Mouse (Mus musculus) liver, embryonic 13.5 days (tissue): ENCODE data around the gene Rtn4rl1. TPM values are rescaled to one million over a fixed set of nuclear protein-coding genes. Genes with fewer than 3 reads are reported as not detected.

ENCODE experiments used
- ATAC-seq: fragments of 200-750 bp; cut with Nextera tagmentation; 2 replicates; pipeline ENCODE4 v1.8.0; 2017; ENCODE audit warnings: low read depth, mild to moderate bottlenecking, moderate number of reproducible peaks, moderate library complexity
- DNase-seq: peaks from one replicate; pipeline ENCODE4 v3.0.0; 2022
- H3K27ac ChIP-seq: fragments of 300-500 bp; sonication (generic); 2 replicates; pipeline ENCODE4 v1.5.1; 2015; ENCODE audit warnings: moderate library complexity, mild to moderate bottlenecking, inconsistent platforms
- H3K27me3 ChIP-seq: fragments of 300-500 bp; sonication (generic); 2 replicates; pipeline ENCODE4 v1.6.1; 2015; ENCODE audit warnings: mild to moderate bottlenecking, inconsistent platforms
- H3K36me3 ChIP-seq: fragments of 300-500 bp; sonication (generic); 2 replicates; pipeline ENCODE4 v1.6.1; 2015; ENCODE audit warnings: mild to moderate bottlenecking, inconsistent platforms
- H3K4me1 ChIP-seq: fragments of 300-500 bp; sonication (generic); replicated peaks from 2 replicates; pipeline ENCODE4 v1.6.1; 2015; ENCODE audit warnings: inconsistent platforms
- H3K4me2 ChIP-seq: fragments of 300-500 bp; sonication (generic); 2 replicates; pipeline ENCODE4 v1.6.1; 2015; ENCODE audit warnings: inconsistent platforms, mild to moderate bottlenecking, moderate library complexity
- H3K4me3 ChIP-seq: fragments of 300-500 bp; sonication (generic); replicated peaks from 2 replicates; pipeline ENCODE4 v1.5.1; 2015; ENCODE audit warnings: mild to moderate bottlenecking, inconsistent platforms
- H3K9ac ChIP-seq: fragments of 300-500 bp; sonication (generic); 2 replicates; pipeline ENCODE4 v1.6.1; 2015; ENCODE audit warnings: mild to moderate bottlenecking, inconsistent platforms
- H3K9me3 ChIP-seq: fragments of 300-500 bp; sonication (generic); replicated peaks from 2 replicates; pipeline ENCODE4 v1.6.1; 2016; ENCODE audit warnings: inconsistent platforms
- WGBS: fragments of 180-500 bp; shearing (Covaris S2); methylation state at CpG from one replicate; pipeline ENCODE4 v1.1.7; 2015; ENCODE audit not compliant: insufficient replicate concordance; 5-methylcytosine and 5-hydroxymethylcytosine counted together
- polyA plus RNA-seq: library from polyadenylated mRNA; unstranded; fragments of >200 nt; fragmentation: Nextera tagmentation; extraction: Ambion mirVana; gene quantifications from 2 replicates; pipeline ENCODE4 v1.2.1, GENCODE M21; 2015

Gene Rtn4rl1
- polyA plus RNA-seq, 1 experiment from 2014 or later: 0.78 TPM

GRCm38 (mm10) chr11:75244368-75245275, 51.0 kb downstream of the Rtn4rl1 start:
- Histone ChIP-seq H3K36me3 (no peaks in the 10 kb centered on the region), H3K4me2 (no peak overlapping the region), H3K27me3 (no peaks in the 10 kb centered on the region), H3K9ac (no peak overlapping the region), H3K4me3 (no peak overlapping the region), H3K9me3 (no peaks in the 10 kb centered on the region), H3K4me1 (peaks cover 64% of the 10 kb centered on the region), H3K27ac (no peak overlapping the region)
- ATAC-seq (peak; percentile 54; the same call in 1 of the 2 replicates), DNase-seq (no peak)
- 73% methylated on average over 11 of the region's 11 CpGs for WGBS

- Histone ChIP-seq H3K27me3 (no peaks in the 10 kb centered on the region), H3K9ac (0 out of 2 replicates have a peak overlapping the region, but pooled peaks have one; percentile 4), H3K4me1 (peaks cover 63% of the 10 kb centered on the region), H3K27ac (no peak overlapping the region), H3K36me3 (no peaks in the 10 kb centered on the region), H3K4me3 (no peak overlapping the region), H3K4me2 (peak overlapping the region; percentile 11; the same call in 1 of the 2 replicates), H3K9me3 (no peaks in the 10 kb centered on the region)
- WGBS: 59% methylated on average over 16 of the region's 16 CpGs
- ATAC-seq (0 out of 2 replicates have a peak, but pooled peaks have one; percentile 26), DNase-seq (no peak)
Observed at GRCm38 (mm10) chr11:75245372-75246330, 52.1 kb downstream of the Rtn4rl1 start.

- WGBS: 84% methylated on average over 8 of the region's 8 CpGs
- no peak for ATAC-seq
Observed at GRCm38 (mm10) chr11:75246589-75246988, 53.0 kb downstream of the Rtn4rl1 start.

GRCm38 (mm10) chr11:75247137-75247730, 53.7 kb downstream of the Rtn4rl1 start:
- Histone ChIP-seq H3K4me2 (no peak overlapping the region), H3K4me1 (peaks cover 55% of the 10 kb centered on the region), H3K36me3 (no peaks in the 10 kb centered on the region), H3K4me3 (no peak overlapping the region), H3K27ac (no peak overlapping the region), H3K9ac (no peak overlapping the region), H3K9me3 (no peaks in the 10 kb centered on the region), H3K27me3 (no peaks in the 10 kb centered on the region)
- 84% methylated on average over 10 of the region's 10 CpGs for WGBS
- ATAC-seq: no peak
- no peak for DNase-seq

More at GRCm38 (mm10) chr11:75246589-75246988, 53.0 kb downstream of the Rtn4rl1 start:
- no peaks in the 10 kb centered on the region for H3K36me3 ChIP-seq
- no peak for DNase-seq
- no peak overlapping the region for H3K4me2 ChIP-seq
- no peak overlapping the region for H3K9ac ChIP-seq
- no peaks in the 10 kb centered on the region for H3K27me3 ChIP-seq
- H3K4me3 ChIP-seq: no peak overlapping the region
- H3K4me1 ChIP-seq: peaks cover 55% of the 10 kb centered on the region
- H3K9me3 ChIP-seq: no peaks in the 10 kb centered on the region
- peak overlapping the region; percentile 5; the same call in 1 of the 2 replicates for H3K27ac ChIP-seq

- Histone ChIP-seq H3K4me3 (no peak overlapping the region), H3K9me3 (no peaks in the 10 kb centered on the region), H3K4me2 (no peak overlapping the region), H3K27ac (no peak overlapping the region), H3K27me3 (no peaks in the 10 kb centered on the region), H3K9ac (no peak overlapping the region), H3K4me1 (peaks cover 52% of the 10 kb centered on the region), H3K36me3 (no peaks in the 10 kb centered on the region)
- DNase-seq: no peak
- 80% methylated on average over 9 of the region's 9 CpGs for WGBS
- no peak for ATAC-seq
Observed at GRCm38 (mm10) chr11:75249588-75249987, 56.0 kb downstream of the Rtn4rl1 start.

- ATAC-seq (no peak), DNase-seq (no peak)
- Histone ChIP-seq H3K9ac (no peak overlapping the region), H3K27ac (no peak overlapping the region), H3K9me3 (no peaks in the 10 kb centered on the region), H3K4me2 (no peak overlapping the region), H3K36me3 (no peaks in the 10 kb centered on the region), H3K4me3 (no peak overlapping the region), H3K4me1 (peaks cover 46% of the 10 kb centered on the region), H3K27me3 (no peaks in the 10 kb centered on the region)
- 63% methylated on average over 4 of the region's 4 CpGs for WGBS
Observed at GRCm38 (mm10) chr11:75251006-75251512, 57.5 kb downstream of the Rtn4rl1 start.

- H3K27me3 ChIP-seq: no peaks in the 10 kb centered on the region
- ATAC-seq: no peak
Observed at GRCm38 (mm10) chr11:75251557-75252070, 58.0 kb downstream of the Rtn4rl1 start.

GRCm38 (mm10) chr11:75254252-75254912, 60.8 kb downstream of the Rtn4rl1 start:
- peak overlapping the region; percentile 54 for H3K4me2 ChIP-seq
- H3K9me3 ChIP-seq: no peaks in the 10 kb centered on the region
- ATAC-seq (peak; percentile 92), DNase-seq (peak; percentile 69)
- H3K4me1 ChIP-seq: peaks cover 21% of the 10 kb centered on the region
- WGBS: 40% methylated on average over 13 of the region's 13 CpGs
- peak overlapping the region; percentile 25 for H3K4me3 ChIP-seq
- H3K27me3 ChIP-seq: no peaks in the 10 kb centered on the region
- peak overlapping the region; percentile 41; the same call in 1 of the 2 replicates for H3K27ac ChIP-seq
- H3K36me3 ChIP-seq: no peaks in the 10 kb centered on the region
- H3K9ac ChIP-seq: peak overlapping the region; percentile 36; the same call in 1 of the 2 replicates

More at GRCm38 (mm10) chr11:75251557-75252070, 58.0 kb downstream of the Rtn4rl1 start:
- peaks cover 42% of the 10 kb centered on the region for H3K4me1 ChIP-seq
- H3K9ac ChIP-seq: no peak overlapping the region
- DNase-seq: no peak
- no peak overlapping the region for H3K27ac ChIP-seq
- WGBS: 58% methylated on average over 7 of the region's 7 CpGs
- H3K4me2 ChIP-seq: no peak overlapping the region
- H3K9me3 ChIP-seq: no peaks in the 10 kb centered on the region
- no peak overlapping the region for H3K4me3 ChIP-seq
- H3K36me3 ChIP-seq: no peaks in the 10 kb centered on the region

- H3K9ac ChIP-seq: no peak overlapping the region
- DNase-seq: no peak
- H3K27ac ChIP-seq: peak overlapping the region; percentile 41; the same call in 1 of the 2 replicates
- H3K4me3 ChIP-seq: no peak overlapping the region
- H3K4me1 ChIP-seq: peaks cover 17% of the 10 kb centered on the region
- no peaks in the 10 kb centered on the region for H3K27me3 ChIP-seq
- WGBS: 49% methylated on average over 5 of the region's 5 CpGs
- H3K9me3 ChIP-seq: no peaks in the 10 kb centered on the region
- ATAC-seq: no peak
- no peak overlapping the region for H3K4me2 ChIP-seq
- no peaks in the 10 kb centered on the region for H3K36me3 ChIP-seq
Observed at GRCm38 (mm10) chr11:75255330-75255729, 61.7 kb downstream of the Rtn4rl1 start.

GRCm38 (mm10) chr11:75257056-75257648, 63.6 kb downstream of the Rtn4rl1 start:
- 68% methylated on average over 4 of the region's 4 CpGs for WGBS
- ATAC-seq: no peak
- Histone ChIP-seq H3K4me1 (peaks cover 27% of the 10 kb centered on the region), H3K27ac (no peak overlapping the region), H3K36me3 (no peaks in the 10 kb centered on the region), H3K27me3 (no peaks in the 10 kb centered on the region), H3K9me3 (no peaks in the 10 kb centered on the region), H3K4me2 (no peak overlapping the region), H3K4me3 (no peak overlapping the region), H3K9ac (no peak overlapping the region)
- DNase-seq: no peak
